Mouse (Mus musculus) kidney, adult 18-20 months (tissue): ENCODE data around the gene Eif2b5.

ENCODE experiments used
- DNase-seq: peaks from one replicate; pipeline ENCODE4 v3.0.0; 2021

The Eif2b5 gene

DNA sequence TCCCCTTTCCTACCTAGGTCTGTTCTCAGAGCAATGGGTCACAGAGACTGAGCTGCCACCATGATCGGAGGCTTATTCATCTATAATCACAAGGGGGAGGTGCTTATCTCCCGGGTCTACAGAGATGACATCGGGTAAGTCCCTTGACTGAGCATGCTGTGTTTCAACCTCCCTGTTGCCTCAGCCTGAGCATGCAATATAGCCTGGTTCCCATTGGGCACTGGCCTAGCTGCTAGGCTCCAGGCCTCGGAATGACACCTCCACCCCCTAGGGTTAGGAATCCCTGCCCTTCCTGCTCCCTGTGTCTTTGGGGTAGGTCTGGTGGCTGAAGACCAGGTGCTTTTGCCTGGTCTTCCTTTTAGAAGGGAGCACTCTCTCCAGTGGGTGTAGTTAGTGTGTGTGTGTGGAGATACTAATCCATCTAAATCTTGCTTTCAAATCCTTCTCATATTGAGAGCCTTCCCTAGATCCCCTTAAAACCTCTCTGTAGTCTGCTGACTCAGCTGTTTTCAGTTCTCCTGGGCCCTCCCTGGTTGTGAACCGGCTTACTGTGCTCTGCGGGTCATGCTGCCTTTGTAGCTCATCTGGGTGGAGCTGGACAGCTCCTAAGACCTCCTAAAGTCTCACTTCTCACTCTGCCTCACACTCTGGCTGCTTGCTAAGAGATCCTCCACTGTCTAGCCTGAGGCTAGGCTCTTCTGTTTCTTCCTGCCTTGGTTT is 39.1 kb downstream of the Eif2b5 start:
- no peak for DNase-seq

DNA sequence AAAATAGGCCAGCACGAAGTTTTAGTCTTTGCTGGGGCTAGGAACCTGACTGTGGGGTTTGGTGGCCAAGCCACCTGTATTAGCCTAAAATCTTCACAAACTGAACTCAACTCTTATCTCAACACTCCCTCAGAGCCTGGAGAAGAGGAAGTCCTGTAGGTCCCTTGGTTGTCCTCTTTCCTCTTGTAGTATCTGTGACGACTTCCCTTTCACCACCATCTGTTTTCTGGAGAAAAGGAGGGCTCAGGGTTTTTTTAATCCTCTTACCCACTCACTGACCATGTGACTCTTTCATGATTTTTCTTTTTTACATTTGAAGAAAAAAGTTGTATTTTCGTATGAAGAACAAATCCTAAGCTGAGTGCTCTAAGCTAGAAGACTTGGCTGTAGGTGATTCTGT is 41.0 kb downstream of the Eif2b5 start:
- DNase-seq, result no peak

DNA sequence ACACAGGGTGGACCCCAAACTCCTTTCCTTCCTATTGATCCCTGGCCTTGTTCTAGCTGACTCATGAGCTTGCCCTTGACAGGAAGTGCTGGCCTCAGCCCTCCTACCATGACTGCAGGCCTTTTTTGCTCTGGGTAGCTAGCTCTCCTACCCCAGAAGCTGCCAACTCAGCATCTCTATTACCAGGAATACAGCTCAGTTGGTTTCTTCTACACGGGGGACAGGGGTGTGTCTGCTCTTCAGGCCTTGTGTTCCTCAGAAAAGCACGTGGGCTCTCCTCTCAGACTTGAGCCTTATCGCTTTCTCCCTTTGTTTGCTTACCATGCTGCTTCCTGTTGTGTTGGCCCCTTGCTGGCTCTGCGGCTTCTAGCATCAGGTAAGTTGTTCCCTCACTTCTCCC is 41.8 kb downstream of the Eif2b5 start:
- DNase-seq, result no peak

DNA sequence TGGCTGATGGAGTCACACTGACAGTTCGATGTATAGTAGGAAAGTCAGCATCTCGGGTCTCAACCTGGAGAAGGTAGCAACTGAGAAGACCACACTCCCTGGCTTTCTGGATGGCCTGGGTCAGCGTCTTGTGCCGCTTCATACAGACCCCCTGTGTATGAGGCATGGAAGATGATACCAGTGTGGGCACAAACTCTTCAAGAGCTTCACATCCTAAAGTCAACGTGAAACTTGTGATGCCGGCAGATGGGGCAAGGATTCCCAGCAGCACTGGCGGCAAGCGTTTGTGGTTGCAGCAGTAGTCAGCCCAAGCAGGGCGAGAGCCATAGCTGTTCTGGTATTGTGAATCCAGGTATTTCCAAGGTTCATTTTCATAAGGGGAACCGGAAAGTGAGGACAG is 47.1 kb downstream of the Eif2b5 start:
- DNase-seq, result no peak

DNA sequence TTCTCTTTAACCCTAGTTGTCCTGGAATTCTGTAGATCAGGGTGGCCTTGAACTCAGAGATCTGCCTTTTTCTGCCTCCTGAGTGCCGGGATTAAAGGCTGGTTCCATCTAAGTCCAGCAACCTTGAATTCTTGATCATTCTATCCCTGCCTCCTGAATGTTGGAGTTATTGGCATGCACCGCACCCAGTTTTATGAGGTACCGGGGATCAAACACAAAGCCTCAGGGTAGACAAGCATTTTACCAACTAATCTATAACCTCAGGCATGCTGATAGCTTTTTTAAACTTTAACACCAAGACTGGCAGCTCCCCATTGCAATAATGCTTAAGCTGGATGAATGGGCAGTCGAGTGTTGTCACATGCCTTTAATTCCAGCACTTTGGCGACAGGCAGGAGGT is 48.8 kb downstream of the Eif2b5 start:
- peak; percentile 11 for DNase-seq

DNA sequence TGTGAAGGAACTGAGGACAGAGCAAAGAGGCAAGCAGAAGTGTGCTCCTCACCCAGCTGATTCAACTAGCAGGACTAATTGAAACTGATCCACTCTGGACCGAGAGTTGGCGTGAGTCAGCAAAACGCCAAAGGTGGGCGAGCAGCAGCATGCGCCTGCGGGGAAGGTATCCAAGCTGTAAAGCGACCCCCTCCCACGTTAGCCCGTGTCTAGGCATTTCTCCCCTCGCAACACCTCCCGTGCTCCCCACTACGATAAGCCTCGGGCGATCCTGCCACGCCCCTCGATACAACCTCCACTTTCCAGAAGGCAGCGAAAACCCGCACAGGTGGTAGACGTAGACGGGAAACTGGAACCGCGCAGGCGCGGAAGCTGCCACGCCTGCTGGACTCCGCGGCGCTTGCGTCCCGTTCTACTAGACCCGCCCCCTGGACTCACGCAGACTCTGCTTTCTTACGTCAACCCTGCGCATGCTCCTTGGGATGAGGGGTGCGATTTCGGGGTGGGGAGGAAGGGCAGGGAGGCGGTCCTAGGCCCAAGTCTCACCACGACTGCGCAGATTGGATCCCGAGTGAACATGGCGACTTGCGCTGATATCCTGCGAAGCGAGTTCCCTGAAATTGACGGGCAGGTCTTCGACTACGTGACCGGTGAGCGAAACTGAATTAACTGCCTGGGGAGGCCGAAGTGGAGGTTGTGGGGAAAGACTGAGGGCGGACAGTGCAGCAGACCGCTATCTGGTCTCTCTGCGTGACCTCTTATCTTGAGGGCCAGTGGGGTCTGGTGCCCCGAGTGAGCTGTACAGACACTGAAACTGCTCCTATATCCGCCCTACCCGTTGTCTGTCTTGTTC is 49.7 kb downstream of the Eif2b5 start, which contains the start of gene Abcf3:
Gene Abcf3 (plus strand): TSS at position 482 of the 853 bp plus-strand sequence.
- peak; percentile 96 for DNase-seq

DNA sequence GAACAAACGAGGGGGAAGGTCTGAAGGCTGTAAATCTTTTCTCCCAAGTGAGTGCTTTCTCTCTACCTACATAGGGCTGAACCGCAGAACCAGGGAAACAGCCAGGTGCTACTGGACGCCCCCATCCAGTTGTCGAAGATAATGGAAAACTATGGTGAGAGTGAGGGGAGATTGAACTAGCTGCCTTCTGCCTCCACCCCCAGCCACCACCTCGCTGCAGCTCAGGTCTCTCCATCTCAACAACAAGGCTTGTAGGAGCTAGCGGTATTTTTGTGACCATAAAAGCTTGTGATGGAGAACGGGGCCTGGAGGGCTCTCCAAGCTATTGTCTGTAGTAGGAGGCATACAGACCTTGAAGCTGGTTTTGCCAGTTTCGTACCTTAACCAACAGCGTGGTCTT is 50.5 kb downstream of the Eif2b5 start:
- no peak for DNase-seq

DNA sequence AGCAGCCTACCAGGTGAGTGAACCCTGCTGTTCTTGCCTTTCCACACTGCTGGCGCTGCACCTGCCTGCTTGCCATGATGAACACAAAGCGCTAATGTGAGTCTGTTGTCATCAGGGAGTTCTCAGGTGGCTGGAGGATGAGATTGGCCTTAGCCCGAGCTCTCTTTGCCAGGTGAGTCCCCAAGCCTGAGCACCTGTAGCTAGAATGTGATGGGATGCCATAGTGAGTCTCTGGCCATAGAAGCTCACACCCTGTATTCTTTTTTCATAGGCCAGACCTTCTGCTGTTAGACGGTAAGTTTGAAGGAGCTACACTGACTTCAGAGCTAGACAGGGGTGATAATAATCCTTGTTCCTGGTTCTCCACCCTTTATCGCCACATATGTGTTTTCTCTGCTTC is 53.1 kb downstream of the Eif2b5 start:
- no peak for DNase-seq

DNA sequence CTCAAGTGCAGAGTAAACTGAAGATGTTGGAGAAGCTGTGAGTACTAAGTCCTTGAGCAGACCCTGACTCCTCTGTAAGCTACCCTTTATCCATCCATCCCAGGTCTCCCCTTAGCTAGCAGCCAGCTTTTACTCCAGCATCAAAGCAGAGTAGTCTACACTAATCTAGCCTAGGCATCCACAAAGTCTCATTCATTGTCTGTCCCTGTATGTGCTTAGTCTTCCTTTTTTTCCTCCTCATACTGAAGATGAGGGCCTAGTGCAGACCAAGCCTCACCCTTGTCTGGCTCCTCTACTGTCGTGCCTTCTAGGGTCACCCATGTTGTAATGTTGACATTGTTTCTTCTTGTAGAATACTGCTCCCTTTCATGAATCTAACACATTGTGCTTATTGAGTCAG is 54.0 kb downstream of the Eif2b5 start:
- no peak for DNase-seq

DNA sequence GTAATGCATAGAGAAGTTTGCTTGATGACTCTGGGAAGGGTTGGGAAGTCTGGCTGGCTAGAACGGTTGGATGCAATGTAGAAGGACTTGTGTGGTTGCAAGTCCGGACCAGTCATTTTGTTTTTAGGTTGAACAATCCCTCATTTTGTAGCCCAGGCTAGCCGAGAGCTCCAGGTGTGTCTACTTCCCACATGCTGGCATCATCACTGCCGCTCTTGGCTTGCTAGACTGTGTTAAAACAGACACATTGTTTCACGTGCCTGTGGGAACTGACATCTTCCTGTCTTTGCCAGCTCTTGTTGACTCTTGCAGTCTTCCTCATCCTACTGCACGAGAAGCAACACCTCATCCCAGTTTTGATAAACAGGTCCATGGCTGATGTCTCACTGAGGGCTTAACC is 56.4 kb downstream of the Eif2b5 start:
- no peak for DNase-seq

DNA sequence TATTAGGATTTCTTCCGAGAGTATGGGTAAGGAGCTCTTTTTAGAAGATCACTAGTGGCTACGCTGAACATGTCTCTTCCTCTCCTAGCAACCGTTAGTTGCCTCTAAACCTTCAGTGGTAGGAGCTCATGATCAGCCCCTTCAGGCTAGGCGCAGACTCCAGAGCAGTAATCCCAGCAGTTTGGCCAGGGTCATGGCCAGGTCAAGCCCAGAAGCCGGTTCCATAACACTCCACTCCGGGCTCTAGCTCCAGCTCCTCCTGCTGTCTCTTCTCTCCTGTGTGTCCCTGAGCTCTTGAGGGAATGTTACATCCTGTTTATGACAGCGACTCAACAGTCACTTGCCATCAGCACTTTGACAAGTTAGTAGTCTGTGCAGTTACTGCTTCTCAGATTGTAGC is 58.8 kb downstream of the Eif2b5 start:
- no peak for DNase-seq
